Comparison of ENCODE assay signal across 28 mouse cellular contexts in genomic region chr12:73345157-73345556, GRCm38 (mm10). TPM values are rescaled to one million over a fixed set of nuclear protein-coding genes. Genes with fewer than 3 reads are reported as not detected.
DNase-seq lines count a peak whose midpoint lies in the region; ATAC-seq and TF ChIP-seq lines count a peak whose summit lies in the region.
"Had no signal": no experiment of that assay in that cellular context is flagged by ENCODE, and none has a peak within 500 bp of the region (broad histone marks: within the 10 kb centered on the region; RNA-seq: fewer than 3 reads in every experiment).

No protein-coding gene starts in this region.

- H3K36me3 ChIP-seq in heart, adult 2 months (ENCODE audit: control insufficient read depth, insufficient read depth, low read length): peaks cover 11% of the 10 kb centered on the region; the same call in 1 of the 2 replicates

- intact Hi-C loops in heart, adult 2 months (cut with DNase I): loop anchor here (10.0 kb wide), 1 partner anchor 50 kb away; no protein-coding TSS in a partner anchor
- intact Hi-C loops in heart, postnatal 14 days (cut with DNase I): no loop called here

- peaks cover 13% of the 10 kb centered on the region for H3K4me1 ChIP-seq in heart, adult 2 months (ENCODE audit: control insufficient read depth, insufficient read depth, low read length)
- peaks cover 25% of the 10 kb centered on the region for H3K4me1 ChIP-seq in brown adipose tissue, adult 24 weeks (ENCODE audit: control insufficient read depth, insufficient read depth, insufficient read length, low read length)

- peak; percentile 45; the same call in 1 of the 2 replicates for TF ChIP-seq EP300 in heart, adult 2 months (IDR thresholded peaks at IDR 0.05; ENCODE audit: insufficient read depth, low read depth, low read length)

- peak; percentile 34 for DNase-seq in adrenal gland, adult 2 months
- no peak for DNase-seq in adrenal gland, postnatal 10 days
- DNase-seq in heart, adult 2 months: peak in 1 of 2 experiments; percentile 32
- no peak for DNase-seq in heart, postnatal 14 days
- peak; percentile 19 to 60 for DNase-seq in kidney, postnatal 25 days
- no peak for DNase-seq in kidney, postnatal 10 days
- DNase-seq: cerebellum, adult 2 months; cerebellum, postnatal 14 days; heart, postnatal 10 days; liver; lung, adult 2 months; lung, postnatal 14 days; right cerebral cortex, adult 18-20 months; spleen, adult 18-20 months; thymus, postnatal 36 days had no signal

- H3K4me3 ChIP-seq in heart, adult 2 months: no peak overlapping the region
- H3K4me3 ChIP-seq in brown adipose tissue, adult 24 weeks (ENCODE audit: insufficient read depth, low read depth, low read length): no peak overlapping the region
- H3K4me3 ChIP-seq: embryonic facial prominence, embryonic 15.5 days; heart, embryonic 13.5 days; hindbrain, embryonic 12.5 days; megakaryocyte, embryonic 14.5 days; midbrain, embryonic 12.5 days; myocyte; neural tube, embryonic 12.5 days had no signal

- no peak overlapping the region for H3K9ac ChIP-seq in heart, adult 2 months (ENCODE audit: low read depth, low read length)
- H3K9ac ChIP-seq: embryonic facial prominence, embryonic 15.5 days; heart, embryonic 13.5 days; hindbrain, embryonic 12.5 days; liver, embryonic 14.5 days; midbrain, embryonic 12.5 days; neural tube, embryonic 12.5 days had no signal

- no peaks in the 10 kb centered on the region for H3K27me3 ChIP-seq in heart, adult 2 months (ENCODE audit: control insufficient read depth, insufficient read depth, low read length)
- H3K27me3 ChIP-seq: embryonic facial prominence, embryonic 15.5 days; heart, embryonic 13.5 days; hindbrain, embryonic 12.5 days; megakaryocyte, embryonic 14.5 days; midbrain, embryonic 12.5 days; neural tube, embryonic 12.5 days had no signal

- H3K27ac ChIP-seq in heart, adult 2 months: peak overlapping the region; percentile 62
- H3K27ac ChIP-seq in brown adipose tissue, adult 24 weeks (replicated peaks; ENCODE audit: low read depth, low read length): peak overlapping the region; percentile 38
- H3K27ac ChIP-seq: embryonic facial prominence, embryonic 15.5 days; heart, embryonic 13.5 days; hindbrain, embryonic 12.5 days; kidney, postnatal 0 days; liver, embryonic 14.5 days; midbrain, embryonic 12.5 days; neural tube, embryonic 12.5 days had no signal

- no peak for TF ChIP-seq CTCF in heart, adult 2 months (IDR thresholded peaks at IDR 0.05)

- WGBS in heart, adult 2 months: 52% methylated on average over 12 of the region's 12 CpGs

- no peaks in the 10 kb centered on the region for H3K79me2 ChIP-seq in heart, adult 2 months (replicated peaks; ENCODE audit: control insufficient read depth, insufficient read depth, low read length)

- ATAC-seq in erythroblast, adult 5-6 weeks (replicated peaks; ENCODE audit: low FRiP score, poor library complexity, severe bottlenecking): no peak
- ATAC-seq: forebrain, embryonic 14.5 days; intestine, embryonic 16.5 days had no signal

- no peak for TF ChIP-seq POLR2A in heart, adult 2 months (IDR thresholded peaks at IDR 0.05; ENCODE audit: insufficient read depth, low read depth, low read length)

RNA-seq across cellular contexts. Expression of gene Slc38a6, which starts 58.6 kb away (rescaled TPM):
- total RNA-seq in adrenal gland, adult 2 months (2021): 1 to 10 TPM; 5.9 to 8.5 TPM
- polyA plus RNA-seq in adrenal gland, adult 2 months (2012; rRNA removed): 8.3 and 8.9 TPM in 2 replicates
- total RNA-seq in adrenal gland, postnatal 10 days (2021): 10 to 100 TPM in 1 of 2 experiments, 1 to 10 TPM in 1; 7.3 to 13.9 TPM
- 1 to 10 TPM; 3.8 to 4.0 TPM for total RNA-seq in heart, adult 2 months (2021)
- 8.0 and 11.7 TPM in 2 replicates for polyA plus RNA-seq in heart, adult 2 months (2012; rRNA removed)
- 1 to 10 TPM; 6.2 to 6.9 TPM for total RNA-seq in heart, postnatal 14 days (2021)
- 4.0 and 7.7 TPM in 2 replicates for polyA plus RNA-seq in brown adipose tissue, adult 24 weeks (2012; ENCODE audit: insufficient read depth, insufficient read length, missing spikeins)
- 0.63 and 2.7 TPM in 2 replicates for total RNA-seq in erythroblast, adult 5-6 weeks (2015; ENCODE audit: low replicate concordance)
- 0.68 and 4.5 TPM in 2 replicates for total RNA-seq in erythroblast, adult 5-6 weeks (2017; ENCODE audit: low replicate concordance)

RNA-seq across cellular contexts. Expression of gene Trmt5, which starts 58.6 kb away (rescaled TPM):
- total RNA-seq in adrenal gland, adult 2 months (2021): 10 to 100 TPM; 12.0 to 15.4 TPM
- 1.6 and 1.8 TPM in 2 replicates for polyA plus RNA-seq in adrenal gland, adult 2 months (2012; rRNA removed)
- 10 to 100 TPM in 1 of 2 experiments, 1 to 10 TPM in 1; 9.9 to 17.5 TPM for total RNA-seq in adrenal gland, postnatal 10 days (2021)
- total RNA-seq in heart, adult 2 months (2021): 10 to 100 TPM; 51.8 to 52.4 TPM
- 16.0 and 29.7 TPM in 2 replicates for polyA plus RNA-seq in heart, adult 2 months (2012; rRNA removed)
- 10 to 100 TPM; 42.6 to 47.3 TPM for total RNA-seq in heart, postnatal 14 days (2021)
- 17.9 and 18.3 TPM in 2 replicates for polyA plus RNA-seq in brown adipose tissue, adult 24 weeks (2012; ENCODE audit: insufficient read depth, insufficient read length, missing spikeins)
- 4.6 and 14.4 TPM in 2 replicates for total RNA-seq in erythroblast, adult 5-6 weeks (2015; ENCODE audit: low replicate concordance)
- total RNA-seq in erythroblast, adult 5-6 weeks (2017; ENCODE audit: low replicate concordance): 2.4 and 8.1 TPM in 2 replicates

Comparison
In these comparisons a context has a peak if more than half of its experiments do, and no peak if none do; other contexts are left out.
1. DNase-seq: peak in adrenal gland, adult 2 months (single experiment) and kidney, postnatal 25 days (2 of 2); none in adrenal gland, postnatal 10 days (single experiment), heart, postnatal 14 days (0 of 2) and kidney, postnatal 10 days (single experiment).